Mouse (Mus musculus): Measurements from ENCODE around the gene Usp3. TPM values are rescaled to one million over a fixed set of nuclear protein-coding genes. Genes with fewer than 3 reads are reported as not detected.

Usp3 gene
- polyA plus RNA-seq, 1 experiment, result 15.2 TPM

DNA sequence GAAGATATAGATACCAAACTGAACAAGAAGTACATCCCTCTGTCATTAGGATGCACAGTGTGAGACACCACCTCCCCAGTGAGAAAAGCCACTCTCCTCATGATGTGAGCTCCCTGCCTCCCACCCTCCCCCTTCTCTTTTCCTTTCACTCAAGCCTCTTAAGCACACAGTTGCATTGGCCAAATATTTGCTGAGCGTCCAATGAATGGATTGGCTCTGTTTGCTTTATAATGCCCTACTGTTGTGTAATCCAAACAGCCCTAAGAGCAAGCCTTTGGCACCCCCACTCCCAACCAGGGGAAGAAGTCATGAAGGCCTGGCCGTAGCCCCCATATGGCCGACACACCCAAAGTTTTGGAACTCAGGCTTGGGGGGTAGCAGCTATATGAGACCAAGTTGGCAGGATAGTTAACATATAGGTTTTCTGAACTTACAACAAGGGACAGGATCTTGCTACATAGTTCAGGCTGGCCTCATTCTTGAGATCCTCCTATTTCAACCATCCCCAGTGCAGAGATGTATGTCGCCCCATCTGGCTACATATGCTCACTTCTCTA, 33.1 kb upstream of the Usp3 start:
- 91% methylated on average over 4 of the region's 4 CpGs for WGBS
- H3K4me1 ChIP-seq (ENCODE audit: control insufficient read depth, insufficient read depth, insufficient read length), result no peaks in the 10 kb centered on the region
- no peak overlapping the region for H3K4me3 ChIP-seq (ENCODE audit: extremely low read depth, insufficient read depth, insufficient read length)
- H3K27ac ChIP-seq (ENCODE audit: insufficient read depth, low read length), result no peak overlapping the region
- no peak for DNase-seq (ENCODE audit: low read depth in 1 of 2, low spot score in 2 of 2)
- TF ChIP-seq POLR2A (IDR thresholded peaks at IDR 0.05; ENCODE audit: low read depth, low read length), result no peak
- no peak for TF ChIP-seq CTCF (IDR thresholded peaks at IDR 0.05; ENCODE audit: extremely low read depth, insufficient read depth, insufficient read length, insufficient replicate concordance)
- H3K36me3 ChIP-seq (ENCODE audit: control insufficient read depth, insufficient read depth, low read length), result no peaks in the 10 kb centered on the region
- H3K27me3 ChIP-seq (ENCODE audit: control insufficient read depth, insufficient read depth, low read length), result no peaks in the 10 kb centered on the region

DNA sequence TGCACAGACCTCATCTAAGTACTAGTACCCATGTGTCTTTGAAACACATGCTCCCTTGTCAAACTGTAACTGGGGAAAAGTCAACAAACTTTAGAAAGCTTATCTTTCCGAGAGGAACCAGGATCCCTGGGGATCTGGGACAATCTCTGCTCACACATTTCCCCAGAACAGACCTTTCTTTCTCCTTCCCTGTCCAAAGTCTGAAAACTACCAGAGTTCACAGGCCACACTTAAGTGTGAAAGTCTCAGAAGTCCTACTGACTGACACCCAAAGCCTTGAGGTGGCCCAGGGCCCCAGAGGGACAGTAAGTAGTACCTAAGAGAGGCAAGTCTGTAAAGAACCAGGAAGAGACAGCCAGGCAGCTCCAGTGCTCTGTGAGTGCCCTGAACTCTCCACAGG, 31.9 kb upstream of the Usp3 start:
- 100% methylated on average over 1 of the region's 1 CpGs for WGBS
- Histone ChIP-seq H3K27me3 (ENCODE audit: control insufficient read depth, insufficient read depth, low read length) (no peaks in the 10 kb centered on the region), H3K4me1 (ENCODE audit: control insufficient read depth, insufficient read depth, insufficient read length) (no peaks in the 10 kb centered on the region), H3K36me3 (ENCODE audit: control insufficient read depth, insufficient read depth, low read length) (no peaks in the 10 kb centered on the region), H3K4me3 (ENCODE audit: extremely low read depth, insufficient read depth, insufficient read length) (no peak overlapping the region), H3K27ac (ENCODE audit: insufficient read depth, low read length) (no peak overlapping the region)
- TF ChIP-seq CTCF (IDR thresholded peaks at IDR 0.05; ENCODE audit: extremely low read depth, insufficient read depth, insufficient read length, insufficient replicate concordance) (no peak), POLR2A (IDR thresholded peaks at IDR 0.05; ENCODE audit: low read depth, low read length) (no peak)
- no peak for DNase-seq (ENCODE audit: low read depth in 1 of 2, low spot score in 2 of 2)

DNA sequence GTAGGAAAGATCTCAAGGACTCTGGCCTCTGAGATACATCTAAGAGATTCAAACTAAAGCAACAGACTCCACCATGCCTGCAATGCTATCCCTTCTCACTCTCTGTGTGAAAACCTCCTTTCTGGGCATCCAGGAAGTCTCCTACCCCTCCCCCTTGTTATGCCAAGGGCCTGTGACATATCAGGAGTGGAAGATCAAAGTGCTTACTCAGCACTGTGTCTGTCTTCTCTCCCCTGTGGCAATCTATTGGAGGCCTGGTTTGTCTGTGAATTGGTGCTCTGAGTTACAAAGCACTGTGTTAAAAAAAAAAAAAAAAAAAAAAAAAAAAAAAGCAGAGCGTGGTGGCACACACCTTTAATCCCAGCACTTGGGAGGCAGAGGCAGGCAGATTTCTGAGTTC, 30.7 kb upstream of the Usp3 start:
- no peak for DNase-seq (ENCODE audit: low read depth in 1 of 2, low spot score in 2 of 2)
- Histone ChIP-seq H3K4me1 (ENCODE audit: control insufficient read depth, insufficient read depth, insufficient read length) (no peaks in the 10 kb centered on the region), H3K36me3 (ENCODE audit: control insufficient read depth, insufficient read depth, low read length) (no peaks in the 10 kb centered on the region), H3K4me3 (ENCODE audit: extremely low read depth, insufficient read depth, insufficient read length) (no peak overlapping the region), H3K27ac (ENCODE audit: insufficient read depth, low read length) (no peak overlapping the region), H3K27me3 (ENCODE audit: control insufficient read depth, insufficient read depth, low read length) (no peaks in the 10 kb centered on the region)
- WGBS, result 80% methylated on average over 1 of the region's 1 CpGs
- TF ChIP-seq CTCF (IDR thresholded peaks at IDR 0.05; ENCODE audit: extremely low read depth, insufficient read depth, insufficient read length, insufficient replicate concordance) (no peak), POLR2A (IDR thresholded peaks at IDR 0.05; ENCODE audit: low read depth, low read length) (no peak)

DNA sequence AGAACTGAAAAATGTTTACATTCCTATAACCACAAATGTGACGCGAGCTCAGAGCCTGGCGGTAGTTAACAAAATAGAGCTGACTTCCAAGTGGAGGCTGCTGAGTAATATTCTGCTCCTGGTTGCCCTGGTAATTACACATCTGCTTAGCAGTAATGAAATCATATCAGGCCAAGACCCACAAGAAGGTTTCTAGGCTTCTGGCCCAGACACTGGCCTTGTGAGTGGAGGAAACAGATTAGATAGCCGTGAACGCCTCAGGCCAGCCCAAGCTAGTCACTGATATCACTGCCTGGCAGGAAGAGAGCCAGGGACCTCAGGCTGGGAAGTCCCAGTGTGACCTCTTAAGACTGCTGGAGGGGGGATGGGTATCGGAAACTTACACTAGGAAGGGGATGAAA, 27.6 kb upstream of the Usp3 start:
- TF ChIP-seq CTCF (IDR thresholded peaks at IDR 0.05; ENCODE audit: extremely low read depth, insufficient read depth, insufficient read length, insufficient replicate concordance), result no peak
- no peak for TF ChIP-seq POLR2A (IDR thresholded peaks at IDR 0.05; ENCODE audit: low read depth, low read length)
- no peak overlapping the region for H3K27ac ChIP-seq (ENCODE audit: insufficient read depth, low read length)
- no peak overlapping the region for H3K4me3 ChIP-seq (ENCODE audit: extremely low read depth, insufficient read depth, insufficient read length)
- 67% methylated on average over 6 of the region's 6 CpGs for WGBS
- no peaks in the 10 kb centered on the region for H3K27me3 ChIP-seq (ENCODE audit: control insufficient read depth, insufficient read depth, low read length)
- no peaks in the 10 kb centered on the region for H3K36me3 ChIP-seq (ENCODE audit: control insufficient read depth, insufficient read depth, low read length)
- peaks cover 2% of the 10 kb centered on the region; the same call in 1 of the 2 replicates for H3K4me1 ChIP-seq (ENCODE audit: control insufficient read depth, insufficient read depth, insufficient read length)
- no peak for DNase-seq (ENCODE audit: low read depth in 1 of 2, low spot score in 2 of 2)

DNA sequence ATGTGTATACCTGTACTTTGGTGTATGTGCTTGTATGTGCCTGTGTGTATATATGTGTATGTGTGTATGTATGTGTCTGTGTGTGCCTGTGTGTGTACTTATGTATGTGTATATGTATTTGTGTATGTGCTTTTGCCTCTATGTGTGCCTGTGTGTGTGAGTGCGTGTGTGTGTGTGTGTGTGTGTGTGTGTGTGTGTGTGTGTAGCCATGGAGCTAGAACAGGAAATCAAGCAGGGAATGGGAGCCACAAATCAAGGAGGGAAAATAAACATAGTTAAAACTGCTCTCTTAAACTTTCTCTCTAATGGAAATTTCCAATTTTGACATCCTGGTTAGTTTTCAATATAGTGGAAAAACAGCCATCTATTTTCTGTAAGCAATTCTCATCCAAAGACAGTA, 27.1 kb upstream of the Usp3 start:
- Histone ChIP-seq H3K27me3 (ENCODE audit: control insufficient read depth, insufficient read depth, low read length) (no peaks in the 10 kb centered on the region), H3K4me1 (ENCODE audit: control insufficient read depth, insufficient read depth, insufficient read length) (peaks cover 7% of the 10 kb centered on the region; the same call in 1 of the 2 replicates), H3K4me3 (ENCODE audit: extremely low read depth, insufficient read depth, insufficient read length) (no peak overlapping the region), H3K27ac (ENCODE audit: insufficient read depth, low read length) (no peak overlapping the region), H3K36me3 (ENCODE audit: control insufficient read depth, insufficient read depth, low read length) (no peaks in the 10 kb centered on the region)
- TF ChIP-seq POLR2A (IDR thresholded peaks at IDR 0.05; ENCODE audit: low read depth, low read length) (no peak), CTCF (IDR thresholded peaks at IDR 0.05; ENCODE audit: extremely low read depth, insufficient read depth, insufficient read length, insufficient replicate concordance) (no peak)
- 89% methylated on average over 1 of the region's 1 CpGs for WGBS
- DNase-seq (ENCODE audit: low read depth in 1 of 2, low spot score in 2 of 2), result no peak

DNA sequence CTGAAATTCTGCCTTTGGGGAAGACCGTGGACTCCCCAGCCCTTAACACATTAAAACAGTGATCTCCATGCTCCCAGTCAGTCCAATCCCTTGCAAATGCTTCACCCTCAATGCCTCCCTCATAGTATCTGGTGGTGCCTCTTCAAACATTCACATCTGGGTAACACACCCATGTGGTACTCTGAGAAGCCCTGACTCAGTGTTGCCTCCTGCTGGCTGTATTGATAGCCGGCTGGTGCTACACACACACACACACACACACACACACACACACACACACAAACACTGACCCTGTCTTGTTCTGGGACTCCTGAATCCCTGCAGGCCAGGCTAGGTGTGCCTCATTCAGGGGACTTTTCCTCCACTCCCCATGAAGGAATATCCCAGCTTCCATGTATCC, 24.9 kb upstream of the Usp3 start:
- Histone ChIP-seq H3K27me3 (ENCODE audit: control insufficient read depth, insufficient read depth, low read length) (no peaks in the 10 kb centered on the region), H3K36me3 (ENCODE audit: control insufficient read depth, insufficient read depth, low read length) (no peaks in the 10 kb centered on the region), H3K4me1 (ENCODE audit: control insufficient read depth, insufficient read depth, insufficient read length) (peaks cover 10% of the 10 kb centered on the region; the same call in 1 of the 2 replicates), H3K4me3 (ENCODE audit: extremely low read depth, insufficient read depth, insufficient read length) (no peak overlapping the region), H3K27ac (ENCODE audit: insufficient read depth, low read length) (no peak overlapping the region)
- TF ChIP-seq CTCF (IDR thresholded peaks at IDR 0.05; ENCODE audit: extremely low read depth, insufficient read depth, insufficient read length, insufficient replicate concordance) (no peak), POLR2A (IDR thresholded peaks at IDR 0.05; ENCODE audit: low read depth, low read length) (no peak)
- DNase-seq (ENCODE audit: low read depth in 1 of 2, low spot score in 2 of 2), result no peak
- WGBS, result 98% methylated on average over 2 of the region's 2 CpGs

DNA sequence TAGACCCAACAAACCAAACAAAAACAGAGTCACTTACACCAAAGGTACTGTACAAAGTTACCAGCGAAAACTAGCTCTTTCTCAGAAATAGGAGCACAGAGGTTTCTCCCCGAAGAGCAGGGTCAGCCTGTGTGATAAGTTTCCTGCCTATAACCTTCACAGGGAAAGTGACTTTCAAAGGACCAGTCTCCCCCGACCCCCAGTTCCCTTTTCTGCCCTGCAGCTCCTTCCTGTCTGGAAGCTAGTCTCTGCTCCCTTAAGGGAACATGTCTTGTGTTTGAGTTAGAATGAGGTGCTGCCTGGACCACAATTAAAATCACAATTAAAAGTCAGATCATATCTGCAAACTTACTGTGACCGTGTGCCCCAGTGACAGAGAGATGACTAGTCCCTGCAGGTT, 23.9 kb upstream of the Usp3 start:
- H3K27me3 ChIP-seq (ENCODE audit: control insufficient read depth, insufficient read depth, low read length), result no peaks in the 10 kb centered on the region
- H3K36me3 ChIP-seq (ENCODE audit: control insufficient read depth, insufficient read depth, low read length), result no peaks in the 10 kb centered on the region
- no peak for DNase-seq (ENCODE audit: low read depth in 1 of 2, low spot score in 2 of 2)
- H3K27ac ChIP-seq (ENCODE audit: insufficient read depth, low read length), result no peak overlapping the region
- H3K4me3 ChIP-seq (ENCODE audit: extremely low read depth, insufficient read depth, insufficient read length), result no peak overlapping the region
- 18% methylated on average over 4 of the region's 4 CpGs for WGBS
- TF ChIP-seq CTCF (IDR thresholded peaks at IDR 0.05; ENCODE audit: extremely low read depth, insufficient read depth, insufficient read length, insufficient replicate concordance) (no peak), POLR2A (IDR thresholded peaks at IDR 0.05; ENCODE audit: low read depth, low read length) (no peak)
- peaks cover 10% of the 10 kb centered on the region; the same call in 1 of the 2 replicates for H3K4me1 ChIP-seq (ENCODE audit: control insufficient read depth, insufficient read depth, insufficient read length)

Measured in spleen, adult 2 months (tissue).